Mouse (Mus musculus) mammary gland, adult 2 months (tissue): ENCODE measurements around the gene Rgs13. TPM values are rescaled to one million over a fixed set of nuclear protein-coding genes. Genes with fewer than 3 reads are reported as not detected.

Experiments used
- polyA plus RNA-seq: library from polyadenylated mRNA; depleted of rRNA; stranded (reverse); fragments of >200 nt; gene quantifications from 2 replicates; pipeline ENCODE4 v1.2.3, GENCODE M21; 2012; ENCODE audit warnings: low replicate concordance; rRNA removed

The Rgs13 gene
- polyA plus RNA-seq = not detected in 2 replicates

DNA sequence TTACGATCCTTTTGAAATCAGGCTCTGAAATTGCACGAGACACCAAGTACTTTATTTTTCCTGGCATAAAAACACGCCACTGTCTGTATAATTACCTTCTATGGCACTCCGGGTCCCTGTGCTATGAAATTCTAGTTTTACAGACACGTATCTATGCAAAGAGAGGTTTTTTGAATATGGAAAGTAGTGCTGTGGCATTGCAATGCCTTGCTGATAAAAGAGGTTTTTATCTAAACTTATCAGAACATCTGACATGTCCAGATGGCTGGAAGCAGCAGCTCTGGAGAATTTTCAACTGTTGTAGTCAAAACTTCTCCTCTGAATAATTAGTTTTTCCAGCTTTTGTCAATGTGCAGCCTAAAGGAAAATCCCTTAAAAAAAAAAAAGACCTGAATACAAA lies at the start of gene Rgs13:
Rgs13 (minus strand) TSS at position 207 of the 400 bp plus-strand sequence.

Other genes with a start within 250 kb of the Rgs13 start
- gene Rgs2, start 173.2 kb downstream of the Rgs13 start, polyA plus RNA-seq = 2.3 and 8.1 TPM in 2 replicates
- 0.35 and 1.2 TPM in 2 replicates for gene Rgs1, start 71.9 kb upstream of the Rgs13 start, polyA plus RNA-seq